Mouse (Mus musculus) kidney, postnatal 0 days (tissue): ENCODE data around the gene Rps19. TPM values are rescaled to one million over a fixed set of nuclear protein-coding genes. Genes with fewer than 3 reads are reported as not detected.

Experiments used
- ATAC-seq: fragments of 200-750 bp; cut with Nextera tagmentation; replicated peaks from 2 replicates; pipeline ENCODE4 v1.8.0; 2017; ENCODE audit warnings: low read depth, moderate number of reproducible peaks, moderate TSS enrichment, moderate library complexity; ENCODE audit not compliant: low FRiP score
- DNase-seq: peaks from one replicate; pipeline ENCODE4 v3.0.0-alpha.2; 2016; ENCODE audit warnings: low spot score
- H3K27ac ChIP-seq: fragments of 300-500 bp; sonication (generic); 2 replicates; pipeline ENCODE4 v1.5.1; 2014; ENCODE audit warnings: mild to moderate bottlenecking
- H3K27me3 ChIP-seq: fragments of 300-500 bp; sonication (generic); 2 replicates; pipeline ENCODE4 v1.6.1; 2014; ENCODE audit warnings: low read length, mixed read lengths; ENCODE audit not compliant: insufficient read depth
- H3K36me3 ChIP-seq: fragments of 300-500 bp; sonication (generic); 2 replicates; pipeline ENCODE4 v1.6.1; 2014; ENCODE audit warnings: low read length, mixed read lengths; ENCODE audit not compliant: insufficient read depth
- H3K4me1 ChIP-seq: fragments of 300-500 bp; sonication (generic); replicated peaks from 2 replicates; pipeline ENCODE4 v1.6.1; 2014; ENCODE audit warnings: antibody characterized with exemption, low read length, mixed read lengths; ENCODE audit not compliant: insufficient read depth
- H3K4me2 ChIP-seq: fragments of 300-500 bp; sonication (generic); 2 replicates; pipeline ENCODE4 v1.6.1; 2014; ENCODE audit warnings: mild to moderate bottlenecking, low read length, moderate library complexity, mixed read lengths
- H3K4me3 ChIP-seq: fragments of 300-500 bp; sonication (generic); replicated peaks from 2 replicates; pipeline ENCODE4 v1.5.1; 2014; ENCODE audit warnings: low read depth, low read length
- H3K9ac ChIP-seq: fragments of 300-500 bp; sonication (generic); 2 replicates; pipeline ENCODE4 v1.6.1; 2014; ENCODE audit warnings: low read depth, low read length
- H3K9me3 ChIP-seq: fragments of 300-500 bp; sonication (generic); replicated peaks from 2 replicates; pipeline ENCODE4 v1.6.1; 2016; ENCODE audit warnings: low read length, inconsistent platforms, mixed read lengths
- CTCF ChIP-seq: IDR thresholded peaks from 2 replicates; pipeline ENCODE4 v1.5.1; 2016; ENCODE audit warnings: antibody characterized with exemption, low read depth, mild to moderate bottlenecking, moderate library complexity
- WGBS: fragments of 180-500 bp; shearing (Covaris S2); extraction: QIAGEN DNeasy Blood & Tissue Kit; methylation state at CpG from one replicate; pipeline ENCODE4 v1.1.7; 2014; 5-methylcytosine and 5-hydroxymethylcytosine counted together
- polyA plus RNA-seq: library from polyadenylated mRNA; unstranded; fragments of >200 nt; fragmentation: Nextera tagmentation; extraction: Ambion mirVana; gene quantifications from 2 replicates; pipeline ENCODE4 v1.2.1, GENCODE M21; 2015

Gene Rps19
- polyA plus RNA-seq, 1 experiment from 2014 or later, result 3,330 TPM

- no peak for TF ChIP-seq CTCF
- DNase-seq (no peak), ATAC-seq (no peak)
- H3K27me3 ChIP-seq, result no peaks in the 10 kb centered on the region
- H3K9me3 ChIP-seq, result no peaks in the 10 kb centered on the region
- 70% methylated on average over 8 of the region's 8 CpGs for WGBS
- H3K9ac ChIP-seq, result no peak overlapping the region
- H3K27ac ChIP-seq, result no peak overlapping the region
- H3K4me1 ChIP-seq, result no peaks in the 10 kb centered on the region
- no peak overlapping the region for H3K4me3 ChIP-seq
- H3K36me3 ChIP-seq, result no peaks in the 10 kb centered on the region
- H3K4me2 ChIP-seq, result no peak overlapping the region
Measured at GRCm38 (mm10) chr7:24896269-24896668, 12.1 kb downstream of the Rps19 start.

- WGBS, result 67% methylated on average over 12 of the region's 12 CpGs
- Histone ChIP-seq H3K4me1 (no peaks in the 10 kb centered on the region), H3K4me3 (no peak within 1 kb of the TSS), H3K36me3 (no peaks in the 10 kb centered on the region), H3K9ac (no peak within 1 kb of the TSS), H3K9me3 (no peaks in the 10 kb centered on the region), H3K27ac (no peak within 1 kb of the TSS), H3K27me3 (no peaks in the 10 kb centered on the region), H3K4me2 (no peak within 1 kb of the TSS)
- no peak for ATAC-seq
- no peak for DNase-seq
- TF ChIP-seq CTCF, result no peak
Measured at GRCm38 (mm10) chr7:24897224-24897623, 13.1 kb downstream of the Rps19 start, which contains the start of gene Cd79a. Cd79a (plus strand) TSS chr7:24897381.

- Histone ChIP-seq H3K4me3 (no peak overlapping the region), H3K27ac (no peak overlapping the region), H3K4me1 (no peaks in the 10 kb centered on the region), H3K4me2 (no peak overlapping the region), H3K27me3 (no peaks in the 10 kb centered on the region), H3K9ac (no peak overlapping the region), H3K9me3 (no peaks in the 10 kb centered on the region), H3K36me3 (no peaks in the 10 kb centered on the region)
- ATAC-seq (no peak), DNase-seq (no peak)
- TF ChIP-seq CTCF, result no peak
- WGBS, result 79% methylated on average over 5 of the region's 5 CpGs
Measured at GRCm38 (mm10) chr7:24897959-24898358, 13.8 kb downstream of the Rps19 start.

- Histone ChIP-seq H3K4me1 (0 out of 2 replicates have a peak, but pooled peaks cover 3% of the 10 kb centered on the region), H3K27me3 (no peaks in the 10 kb centered on the region), H3K9me3 (no peaks in the 10 kb centered on the region), H3K9ac (no peak overlapping the region), H3K27ac (no peak overlapping the region), H3K4me3 (no peak overlapping the region), H3K36me3 (no peaks in the 10 kb centered on the region), H3K4me2 (no peak overlapping the region)
- WGBS, result 70% methylated on average over 6 of the region's 6 CpGs
- DNase-seq (no peak), ATAC-seq (no peak)
- TF ChIP-seq CTCF, result no peak
Measured at GRCm38 (mm10) chr7:24901114-24901513, 16.9 kb downstream of the Rps19 start.

- DNase-seq (no peak), ATAC-seq (no peak)
- 43% methylated on average over 1 of the region's 1 CpGs for WGBS
- Histone ChIP-seq H3K27me3 (no peaks in the 10 kb centered on the region), H3K4me3 (no peak overlapping the region), H3K9ac (no peak overlapping the region), H3K4me2 (no peak overlapping the region), H3K27ac (peak overlapping the region; percentile 92; the same call in 1 of the 2 replicates), H3K36me3 (no peaks in the 10 kb centered on the region), H3K4me1 (peaks cover 9% of the 10 kb centered on the region; the same call in 1 of the 2 replicates), H3K9me3 (no peaks in the 10 kb centered on the region)
- TF ChIP-seq CTCF, result no peak
Measured at GRCm38 (mm10) chr7:24901842-24902241, 17.7 kb downstream of the Rps19 start.

- TF ChIP-seq CTCF, result no peak
Measured at GRCm38 (mm10) chr7:24902264-24902629, 18.1 kb downstream of the Rps19 start.

More at GRCm38 (mm10) chr7:24902264-24902629, 18.1 kb downstream of the Rps19 start:
- H3K27ac ChIP-seq, result peak overlapping the region; percentile 92
- peaks cover 11% of the 10 kb centered on the region; the same call in 1 of the 2 replicates for H3K4me1 ChIP-seq
- H3K9ac ChIP-seq, result peak overlapping the region; percentile 77
- no peaks in the 10 kb centered on the region for H3K9me3 ChIP-seq
- WGBS, result 41% methylated on average over 2 of the region's 2 CpGs
- H3K4me2 ChIP-seq, result peak overlapping the region; percentile 74
- peak overlapping the region; percentile 77 for H3K4me3 ChIP-seq
- DNase-seq (peak; percentile 29), ATAC-seq (no peak)
- no peaks in the 10 kb centered on the region for H3K27me3 ChIP-seq
- H3K36me3 ChIP-seq, result no peaks in the 10 kb centered on the region
